Mouse (Mus musculus): ENCODE measurements at regions not wholly inside any gene's neighbourhood (a gene's known extent, or its start where the extent isn't known, plus 50 kb on each side); places are given as distances from the start of the nearest gene placed in this dataset.
A peak's percentile ranks its signal among the peaks of the same experiment; 100 is the strongest.
"Not testable (repeated sequence)": the region's sequence is repeated elsewhere in the genome, so short reads cannot be mapped to it uniquely, and the experiment has no call there.

- ATAC-seq, result peak; percentile 84
Observed at GRCm38 (mm10) chr16:3114473-3115335, 476.1 kb upstream of the Olfr161 start.

DNA sequence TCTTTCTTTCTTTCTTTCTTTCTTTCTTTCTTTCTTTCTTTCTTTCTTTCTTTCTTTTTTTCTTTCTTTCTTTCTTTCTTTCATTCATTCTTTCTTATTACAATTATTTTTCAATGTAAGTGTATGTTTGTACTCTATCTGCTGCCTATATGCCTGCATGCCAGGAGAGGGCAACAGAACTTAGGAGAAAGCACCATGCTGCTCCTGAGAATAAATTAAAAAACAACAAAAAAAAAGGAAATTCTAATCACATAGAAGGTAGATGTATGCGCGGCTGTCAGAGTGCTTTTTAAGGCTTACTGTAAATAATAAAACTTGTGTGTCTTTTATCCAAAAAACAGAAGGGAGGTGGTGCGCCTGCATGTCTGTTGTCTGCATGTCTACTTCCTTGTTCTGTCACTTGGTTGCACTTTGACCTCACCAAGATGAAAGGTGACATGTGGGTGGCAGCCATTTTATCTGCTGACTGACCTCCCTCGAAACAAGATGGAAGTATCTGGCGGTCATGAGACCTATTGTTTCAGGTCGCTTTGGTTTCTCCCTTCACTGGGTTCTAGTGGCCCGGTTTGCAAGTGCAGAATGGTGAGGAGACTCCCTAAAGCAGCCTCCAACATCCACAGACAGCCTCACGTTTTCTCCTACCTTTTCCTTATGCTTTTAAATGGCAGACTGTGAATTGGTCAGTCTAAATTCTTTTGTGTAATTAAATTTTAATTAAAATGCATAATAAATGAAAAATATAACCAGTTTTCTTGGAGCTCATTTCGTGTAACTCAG lies 475.3 kb upstream of the Olfr161 start:
- peak; percentile 59 for ATAC-seq

DNA sequence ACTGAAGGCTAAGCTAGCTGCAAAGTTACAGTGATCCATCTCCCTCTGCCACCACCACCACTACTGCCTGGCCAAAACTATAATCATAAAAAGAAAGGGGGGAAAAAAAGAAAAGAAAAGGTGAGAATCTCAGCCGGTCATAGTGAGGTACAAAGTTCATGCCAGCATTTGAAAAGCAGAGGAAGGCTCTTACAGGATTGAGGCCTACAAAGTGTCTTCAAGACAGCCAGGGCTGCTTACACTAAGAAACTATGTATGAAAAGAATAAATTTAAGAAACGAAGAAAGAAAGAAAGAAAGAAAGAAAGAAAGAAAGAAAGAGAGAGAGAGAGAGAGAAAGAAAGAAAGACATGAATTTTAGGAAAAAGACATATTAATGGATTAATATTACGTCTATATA lies 474.7 kb upstream of the Olfr161 start:
- not testable (repeated sequence) for ATAC-seq

- not testable (repeated sequence) for ATAC-seq
Observed at GRCm38 (mm10) chr16:3121216-3121615, 469.6 kb upstream of the Olfr161 start.

DNA sequence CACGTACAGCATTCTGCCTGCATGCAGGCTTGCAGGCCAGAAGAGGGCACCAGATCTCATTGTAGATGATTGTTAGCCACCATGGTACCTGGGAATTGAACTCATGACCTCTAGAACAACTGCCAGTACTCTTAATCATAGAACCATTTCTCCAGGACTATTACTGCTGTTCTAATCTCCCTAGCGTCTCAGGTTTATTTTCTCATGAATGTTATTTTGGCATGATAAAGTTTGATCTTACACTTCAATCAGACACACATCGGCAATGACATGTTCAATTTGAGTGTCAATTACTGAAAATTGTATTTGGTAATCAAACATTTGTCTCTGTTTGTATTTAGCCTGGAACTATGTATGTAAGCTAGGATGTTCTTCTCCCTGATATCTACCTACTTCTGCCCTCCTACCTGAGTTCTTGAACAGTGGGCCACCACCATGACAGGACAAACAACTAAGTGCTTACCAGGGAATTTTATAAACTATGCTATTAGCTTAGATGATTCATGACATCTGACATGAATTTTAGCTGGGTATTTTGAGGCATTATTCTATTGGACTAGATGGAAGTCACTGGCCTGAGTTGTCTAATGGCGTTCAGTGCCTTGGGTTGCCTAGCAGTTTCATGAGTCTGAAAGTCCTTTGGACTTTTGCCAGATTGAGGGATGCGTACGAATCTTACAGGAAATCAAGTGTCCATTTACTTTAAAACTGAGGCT lies 468.5 kb upstream of the Olfr161 start:
- ATAC-seq, result not testable (repeated sequence)

DNA sequence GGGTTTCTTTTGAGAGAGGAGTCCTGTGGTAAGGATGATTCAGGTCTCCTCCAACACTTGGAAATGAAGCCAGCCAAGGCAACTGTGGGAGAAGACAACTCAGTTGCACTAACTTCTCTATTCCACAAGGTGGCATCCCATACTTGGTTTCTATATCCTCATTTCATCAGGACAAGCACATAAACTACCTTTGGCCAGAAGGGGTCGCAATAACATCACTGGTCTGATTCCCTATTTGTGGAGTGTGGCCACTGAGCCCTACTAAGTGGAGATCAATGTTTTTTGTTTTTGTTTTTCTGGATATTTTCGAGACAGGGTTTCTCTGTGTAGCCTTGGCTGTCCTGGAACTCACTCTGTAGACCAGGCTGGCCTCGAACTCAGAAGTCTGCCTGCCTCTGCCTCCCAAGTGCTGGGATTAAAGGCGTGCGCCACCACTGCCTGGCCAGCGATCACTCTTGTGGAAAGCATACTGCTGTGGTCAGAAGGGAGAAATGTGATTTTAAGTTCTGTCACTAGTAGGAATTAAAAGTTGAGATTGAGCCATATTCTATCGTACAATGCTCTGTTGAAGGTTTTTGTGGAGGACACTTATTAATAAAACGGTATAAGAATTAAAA lies 467.9 kb upstream of the Olfr161 start:
- peak; percentile 93 for ATAC-seq

- ATAC-seq, result not testable (repeated sequence)
Observed at GRCm38 (mm10) chr16:3127317-3127716, 463.5 kb upstream of the Olfr161 start.
